Mouse (Mus musculus) heart, adult 2 months (tissue): ENCODE data around the gene Ncstn.

Experiments used
- EP300 ChIP-seq: fragments of 200-500 bp; IDR thresholded peaks from 2 replicates; pipeline ENCODE4 v1.6.1; 2011; ENCODE audit warnings: low read depth, low read length, control low read depth; ENCODE audit not compliant: insufficient read depth
- POLR2A ChIP-seq: fragments of 200-500 bp; IDR thresholded peaks from 2 replicates; pipeline ENCODE4 v1.6.1; 2011; ENCODE audit warnings: mild to moderate bottlenecking, low read depth, low read length, control low read depth; ENCODE audit not compliant: insufficient read depth

- TF ChIP-seq POLR2A (no peak), EP300 (no peak)
These were observed 11.0 kb downstream of the Ncstn start for GRCm38 (mm10) chr1:172071556-172071955.
